Mouse (Mus musculus) neural tube, embryonic 15.5 days (tissue): ENCODE results near the gene Dagla. TPM values are rescaled to one million over a fixed set of nuclear protein-coding genes. Genes with fewer than 3 reads are reported as not detected.
A peak's percentile ranks its signal among the peaks of the same experiment; 100 is the strongest.

Source experiments
- ATAC-seq: fragments of 200-750 bp; cut with Nextera tagmentation; 2 replicates; pipeline ENCODE4 v1.8.0; 2017; ENCODE audit warnings: mild to moderate bottlenecking, moderate TSS enrichment, moderate library complexity; ENCODE audit not compliant: low FRiP score
- H3K27ac ChIP-seq: fragments of 300-500 bp; sonication (generic); replicated peaks from 2 replicates; pipeline ENCODE4 v1.5.1; 2015; ENCODE audit warnings: mild to moderate bottlenecking, inconsistent platforms
- H3K27me3 ChIP-seq: fragments of 300-500 bp; sonication (generic); replicated peaks from 2 replicates; pipeline ENCODE4 v1.6.1; 2015; ENCODE audit warnings: inconsistent platforms
- H3K36me3 ChIP-seq: fragments of 300-500 bp; sonication (generic); 2 replicates; pipeline ENCODE4 v1.6.1; 2015; ENCODE audit warnings: inconsistent platforms
- H3K4me1 ChIP-seq: fragments of 300-500 bp; sonication (generic); 2 replicates; pipeline ENCODE4 v1.6.1; 2015; ENCODE audit warnings: inconsistent platforms
- H3K4me2 ChIP-seq: fragments of 300-500 bp; sonication (generic); 2 replicates; pipeline ENCODE4 v1.6.1; 2015; ENCODE audit warnings: inconsistent platforms, mild to moderate bottlenecking, moderate library complexity
- H3K4me3 ChIP-seq: fragments of 300-500 bp; sonication (generic); replicated peaks from 2 replicates; pipeline ENCODE4 v1.5.1; 2015; ENCODE audit warnings: mild to moderate bottlenecking, inconsistent platforms
- H3K9ac ChIP-seq: fragments of 300-500 bp; sonication (generic); replicated peaks from 2 replicates; pipeline ENCODE4 v1.6.1; 2015; ENCODE audit warnings: mild to moderate bottlenecking, inconsistent platforms
- H3K9me3 ChIP-seq: fragments of 300-500 bp; sonication (generic); replicated peaks from 2 replicates; pipeline ENCODE4 v1.6.1; 2016; ENCODE audit warnings: inconsistent platforms
- WGBS: fragments of 180-500 bp; shearing (Covaris S2); methylation state at CpG from one replicate; pipeline ENCODE4 v1.1.7; 2015; ENCODE audit warnings: mixed read lengths; 5-methylcytosine and 5-hydroxymethylcytosine counted together
- polyA plus RNA-seq: library from polyadenylated mRNA; unstranded; fragments of >200 nt; fragmentation: Nextera tagmentation; extraction: Ambion mirVana; gene quantifications from 2 replicates; pipeline ENCODE4 v1.2.1, GENCODE M21; 2015

Dagla gene
- polyA plus RNA-seq, 1 experiment from 2014 or later = 12.2 TPM

DNA sequence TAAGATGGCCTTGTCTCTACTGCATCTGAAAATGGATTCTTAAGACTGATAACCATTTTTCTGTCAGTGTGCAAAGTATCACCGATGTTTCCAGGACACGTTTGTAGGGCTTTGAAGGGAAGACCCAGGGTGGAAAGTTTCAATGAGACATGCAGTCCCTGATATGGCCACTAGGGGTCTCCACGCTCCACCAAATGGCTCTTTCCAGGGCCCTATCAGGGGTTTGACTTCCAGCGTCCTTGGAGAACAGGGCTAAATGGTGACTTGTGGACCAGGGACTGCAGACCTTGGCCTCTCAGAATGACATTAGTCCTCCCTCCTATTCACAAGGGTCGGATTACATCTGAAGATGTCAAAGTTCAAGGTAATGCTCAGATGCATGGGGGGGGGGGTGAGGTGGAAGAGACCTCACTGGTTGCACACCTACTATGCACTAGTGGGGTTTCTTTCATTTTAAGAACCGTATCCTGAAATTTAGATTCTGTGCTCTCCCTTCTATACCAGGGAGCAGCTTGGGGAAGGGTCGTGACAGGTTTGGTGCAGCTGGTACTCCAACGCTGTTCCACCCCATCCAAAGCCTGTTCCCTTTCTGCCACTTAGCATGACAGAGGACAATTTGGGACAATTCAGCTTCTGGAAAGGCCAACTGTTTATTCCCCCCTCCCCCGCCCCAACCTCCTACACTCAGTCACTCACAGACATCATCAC is 29.0 kb upstream of the Dagla start:
- Histone ChIP-seq H3K4me3 (no peak overlapping the region), H3K4me1 (no peaks in the 10 kb centered on the region), H3K27ac (no peak overlapping the region), H3K27me3 (0 out of 2 replicates have a peak, but pooled peaks cover 5% of the 10 kb centered on the region), H3K9me3 (no peaks in the 10 kb centered on the region), H3K36me3 (no peaks in the 10 kb centered on the region), H3K4me2 (no peak overlapping the region), H3K9ac (no peak overlapping the region)
- whole genome bisulfite sequencing = 36% methylated on average over 9 of the region's 9 CpGs
- peak; percentile 81 for ATAC-seq

DNA sequence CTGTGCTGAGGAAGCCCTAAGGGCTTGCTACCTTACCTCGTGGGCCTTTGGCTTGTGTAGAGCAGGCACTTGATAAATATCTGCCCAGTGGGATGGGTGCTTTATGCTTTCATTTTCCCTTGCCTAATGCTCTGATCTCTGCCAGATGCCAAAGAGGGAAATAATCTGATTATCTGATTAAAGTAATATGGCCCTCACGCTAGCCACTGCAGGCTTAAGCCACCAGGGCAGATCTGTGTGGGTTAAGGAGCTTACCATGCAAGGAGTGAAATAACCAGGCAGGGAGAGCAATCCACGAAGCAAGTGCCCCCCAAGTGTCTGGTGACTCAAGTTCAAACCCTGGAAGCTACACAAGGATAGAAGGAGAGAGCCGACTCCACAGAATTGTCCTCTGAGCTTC is 27.0 kb upstream of the Dagla start:
- 76% methylated on average over 4 of the region's 4 CpGs for WGBS
- Histone ChIP-seq H3K36me3 (no peaks in the 10 kb centered on the region), H3K9ac (no peak overlapping the region), H3K4me2 (no peak overlapping the region), H3K9me3 (no peaks in the 10 kb centered on the region), H3K27me3 (0 out of 2 replicates have a peak, but pooled peaks cover 5% of the 10 kb centered on the region), H3K27ac (no peak overlapping the region), H3K4me1 (no peaks in the 10 kb centered on the region), H3K4me3 (no peak overlapping the region)
- ATAC-seq = no peak

- H3K27ac ChIP-seq = no peak overlapping the region
- 90% methylated on average over 8 of the region's 8 CpGs for WGBS
- H3K36me3 ChIP-seq = no peaks in the 10 kb centered on the region
- 0 out of 2 replicates have a peak, but pooled peaks cover 5% of the 10 kb centered on the region for H3K27me3 ChIP-seq
- H3K9me3 ChIP-seq = no peaks in the 10 kb centered on the region
- no peak overlapping the region for H3K4me3 ChIP-seq
- no peak overlapping the region for H3K4me2 ChIP-seq
- no peak overlapping the region for H3K9ac ChIP-seq
- no peaks in the 10 kb centered on the region for H3K4me1 ChIP-seq
- ATAC-seq = no peak
Measured at GRCm38 (mm10) chr19:10329033-10329432, 24.4 kb upstream of the Dagla start.

DNA sequence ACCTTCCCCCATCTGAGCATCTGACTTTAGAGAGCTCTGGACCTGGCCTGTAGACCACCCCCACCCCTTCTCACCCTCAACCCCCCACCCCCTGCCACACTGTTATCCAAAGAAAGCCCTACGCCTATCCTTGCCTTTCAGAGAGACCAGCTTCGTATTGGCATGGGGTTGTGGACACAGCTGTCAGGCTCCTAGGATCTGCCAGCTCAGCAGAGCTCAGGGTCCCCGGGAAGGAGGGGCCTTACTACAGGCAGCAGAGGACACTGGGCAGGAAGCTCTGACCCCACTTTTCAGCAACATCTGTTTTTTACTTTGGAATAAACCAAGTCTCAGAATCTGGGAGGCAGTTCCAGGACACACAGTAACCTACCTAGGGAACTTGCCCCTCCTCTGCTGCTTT is 21.9 kb upstream of the Dagla start:
- Histone ChIP-seq H3K4me3 (no peak overlapping the region), H3K4me1 (peaks cover 7% of the 10 kb centered on the region), H3K9ac (no peak overlapping the region), H3K36me3 (no peaks in the 10 kb centered on the region), H3K27me3 (0 out of 2 replicates have a peak, but pooled peaks cover 1% of the 10 kb centered on the region), H3K27ac (no peak overlapping the region), H3K9me3 (no peaks in the 10 kb centered on the region), H3K4me2 (no peak overlapping the region)
- 49% methylated on average over 3 of the region's 3 CpGs for WGBS
- no peak for ATAC-seq

DNA sequence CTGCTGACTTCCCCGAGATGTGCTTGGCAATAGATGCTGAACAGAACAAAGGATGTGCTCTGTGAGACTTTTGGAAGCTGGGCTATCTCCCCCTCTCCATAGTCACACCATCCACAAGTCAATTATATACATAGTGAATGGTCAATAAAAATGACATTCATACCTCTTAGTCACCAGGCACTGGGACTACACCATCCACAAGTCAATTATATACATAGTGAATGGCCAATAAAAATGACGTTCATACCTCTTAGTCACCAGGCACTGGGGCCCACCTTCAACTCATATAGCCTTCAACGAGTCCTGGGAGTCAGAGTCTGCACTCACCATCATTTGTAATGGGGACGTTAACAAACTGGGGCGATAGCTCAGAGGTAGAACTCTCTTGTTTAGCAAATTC is 19.2 kb upstream of the Dagla start:
- H3K36me3 ChIP-seq = no peaks in the 10 kb centered on the region
- no peak overlapping the region for H3K4me2 ChIP-seq
- H3K27me3 ChIP-seq = no peaks in the 10 kb centered on the region
- ATAC-seq = peak; percentile 17; the same call in 1 of the 2 replicates
- peaks cover 7% of the 10 kb centered on the region for H3K4me1 ChIP-seq
- peak overlapping the region; percentile 54; the same call in 1 of the 2 replicates for H3K27ac ChIP-seq
- H3K9ac ChIP-seq = no peak overlapping the region
- WGBS = 56% methylated on average over 5 of the region's 5 CpGs
- H3K9me3 ChIP-seq = no peaks in the 10 kb centered on the region
- no peak overlapping the region for H3K4me3 ChIP-seq

DNA sequence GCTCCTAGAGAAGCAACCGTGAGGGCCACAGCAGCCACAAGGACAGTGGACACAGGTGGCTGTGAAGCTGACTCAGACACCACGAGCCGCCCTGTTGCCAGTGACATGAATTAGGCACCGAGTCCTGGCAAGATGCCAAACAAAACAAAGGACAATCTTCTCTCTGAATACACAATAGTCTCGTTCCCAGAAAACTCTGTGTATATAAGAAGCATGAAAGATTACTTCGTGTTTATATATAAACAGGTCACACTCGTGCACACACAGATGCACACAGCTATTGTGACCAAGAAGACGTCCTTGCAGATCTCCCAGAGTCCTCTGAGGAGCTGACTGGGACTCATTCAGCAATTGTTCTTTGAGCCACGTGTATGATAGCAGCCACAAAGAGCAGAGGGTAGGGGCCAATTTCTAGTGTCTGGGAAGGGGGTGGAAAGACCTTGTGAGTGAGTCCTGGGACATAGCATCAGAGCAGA is 18.7 kb upstream of the Dagla start:
- ATAC-seq = peak; percentile 57; the same call in 1 of the 2 replicates
- 15% methylated on average over 9 of the region's 9 CpGs for WGBS
- Histone ChIP-seq H3K4me2 (no peak overlapping the region), H3K27me3 (no peaks in the 10 kb centered on the region), H3K4me1 (peaks cover 7% of the 10 kb centered on the region), H3K4me3 (no peak overlapping the region), H3K9me3 (no peaks in the 10 kb centered on the region), H3K36me3 (no peaks in the 10 kb centered on the region), H3K27ac (peak overlapping the region; percentile 54; the same call in 1 of the 2 replicates), H3K9ac (no peak overlapping the region)

GRCm38 (mm10) chr19:10317795-10318194 is 13.1 kb upstream of the Dagla start:
- H3K9me3 ChIP-seq = no peaks in the 10 kb centered on the region
- H3K27me3 ChIP-seq = no peaks in the 10 kb centered on the region
- no peak overlapping the region for H3K9ac ChIP-seq
- 75% methylated on average over 4 of the region's 4 CpGs for WGBS
- H3K4me1 ChIP-seq = no peaks in the 10 kb centered on the region
- H3K4me2 ChIP-seq = no peak overlapping the region
- no peak for ATAC-seq
- H3K4me3 ChIP-seq = no peak overlapping the region
- no peaks in the 10 kb centered on the region for H3K36me3 ChIP-seq
- no peak overlapping the region for H3K27ac ChIP-seq

- Histone ChIP-seq H3K4me2 (no peak overlapping the region), H3K4me1 (no peaks in the 10 kb centered on the region), H3K36me3 (no peaks in the 10 kb centered on the region), H3K4me3 (no peak overlapping the region), H3K9ac (no peak overlapping the region), H3K27me3 (no peaks in the 10 kb centered on the region), H3K27ac (no peak overlapping the region), H3K9me3 (no peaks in the 10 kb centered on the region)
- ATAC-seq = no peak
- WGBS = 81% methylated on average over 2 of the region's 2 CpGs
Measured at GRCm38 (mm10) chr19:10317358-10317757, 12.7 kb upstream of the Dagla start.

DNA sequence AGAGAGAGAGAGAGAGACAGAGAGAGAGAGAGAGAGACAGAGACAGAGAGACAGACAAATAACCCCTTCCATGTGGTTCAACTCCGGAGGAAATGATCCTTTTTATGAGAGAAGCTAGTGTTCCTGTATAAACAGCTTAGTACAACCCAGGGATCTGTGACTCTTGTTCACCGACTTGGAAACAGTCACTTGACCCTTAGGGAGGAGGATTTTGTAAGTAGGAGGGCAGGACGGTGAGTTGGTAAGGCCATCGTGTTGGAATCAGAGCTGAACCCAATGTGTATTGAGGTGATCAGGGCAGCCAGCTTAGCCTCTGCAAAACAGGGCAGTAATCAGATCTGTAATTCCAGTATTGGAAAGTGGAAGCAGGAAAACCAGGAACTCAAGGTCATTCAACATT is 12.3 kb upstream of the Dagla start:
- ATAC-seq = no peak
- no peak overlapping the region for H3K4me3 ChIP-seq
- H3K9ac ChIP-seq = no peak overlapping the region
- WGBS = 77% methylated on average over 4 of the region's 4 CpGs
- H3K4me2 ChIP-seq = no peak overlapping the region
- H3K4me1 ChIP-seq = no peaks in the 10 kb centered on the region; the same call in 1 of the 2 replicates
- H3K27ac ChIP-seq = no peak overlapping the region
- H3K36me3 ChIP-seq = no peaks in the 10 kb centered on the region
- H3K27me3 ChIP-seq = no peaks in the 10 kb centered on the region
- H3K9me3 ChIP-seq = no peaks in the 10 kb centered on the region

GRCm38 (mm10) chr19:10312072-10312471 is 7.4 kb upstream of the Dagla start:
- Histone ChIP-seq H3K4me3 (no peak overlapping the region), H3K4me2 (no peak overlapping the region), H3K27me3 (no peaks in the 10 kb centered on the region; the same call in 1 of the 2 replicates), H3K4me1 (peaks cover 3% of the 10 kb centered on the region; the same call in 1 of the 2 replicates), H3K9me3 (no peaks in the 10 kb centered on the region), H3K9ac (no peak overlapping the region), H3K36me3 (no peaks in the 10 kb centered on the region), H3K27ac (no peak overlapping the region)
- no peak for ATAC-seq
- WGBS = 76% methylated on average over 8 of the region's 8 CpGs

DNA sequence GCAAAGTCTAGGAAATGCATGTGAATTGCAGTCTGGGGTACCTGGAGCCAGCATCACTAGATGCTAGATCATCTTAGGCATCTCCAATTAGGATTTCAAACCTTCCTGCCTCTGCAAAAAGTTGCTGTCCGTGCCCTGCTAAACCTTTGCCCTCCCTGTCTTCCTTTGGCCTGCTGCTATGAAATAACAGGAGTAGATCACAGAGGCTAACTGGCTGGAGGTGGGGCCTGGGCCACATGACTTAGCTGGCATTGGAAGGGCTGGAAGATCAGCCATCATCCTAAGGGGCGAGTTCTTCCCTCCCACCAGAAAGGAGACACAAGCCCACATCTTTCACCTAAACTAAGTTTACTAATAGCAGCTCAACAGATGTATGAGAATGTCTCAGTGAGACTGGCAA is 4.3 kb upstream of the Dagla start:
- no peak overlapping the region for H3K4me3 ChIP-seq
- H3K9ac ChIP-seq = no peak overlapping the region
- peaks cover 13% of the 10 kb centered on the region for H3K4me1 ChIP-seq
- peaks cover 9% of the 10 kb centered on the region; the same call in 1 of the 2 replicates for H3K27me3 ChIP-seq
- 56% methylated on average over 2 of the region's 2 CpGs for WGBS
- H3K4me2 ChIP-seq = no peak overlapping the region
- ATAC-seq = no peak
- H3K36me3 ChIP-seq = no peaks in the 10 kb centered on the region
- no peaks in the 10 kb centered on the region for H3K9me3 ChIP-seq
- H3K27ac ChIP-seq = no peak overlapping the region

GRCm38 (mm10) chr19:10307941-10308340 is 3.3 kb upstream of the Dagla start:
- peaks cover 9% of the 10 kb centered on the region; the same call in 1 of the 2 replicates for H3K27me3 ChIP-seq
- H3K9me3 ChIP-seq = no peaks in the 10 kb centered on the region
- H3K4me3 ChIP-seq = no peak overlapping the region
- H3K9ac ChIP-seq = no peak overlapping the region
- WGBS = 50% methylated on average over 6 of the region's 6 CpGs
- H3K4me1 ChIP-seq = peaks cover 24% of the 10 kb centered on the region
- H3K27ac ChIP-seq = no peak overlapping the region
- no peak for ATAC-seq
- no peak overlapping the region for H3K4me2 ChIP-seq
- H3K36me3 ChIP-seq = no peaks in the 10 kb centered on the region
